Mouse (Mus musculus): ENCODE measurements at regions not wholly inside any gene's neighbourhood (a gene's known extent, or its start where the extent isn't known, plus 50 kb on each side); places are given as distances from the start of the nearest gene placed in this dataset.

GRCm38 (mm10) chr3:21962921-21963732, 113.3 kb upstream of the Tbl1xr1 start:
- DNase-seq (ENCODE audit: low spot score in 2 of 2), result no peak

DNA sequence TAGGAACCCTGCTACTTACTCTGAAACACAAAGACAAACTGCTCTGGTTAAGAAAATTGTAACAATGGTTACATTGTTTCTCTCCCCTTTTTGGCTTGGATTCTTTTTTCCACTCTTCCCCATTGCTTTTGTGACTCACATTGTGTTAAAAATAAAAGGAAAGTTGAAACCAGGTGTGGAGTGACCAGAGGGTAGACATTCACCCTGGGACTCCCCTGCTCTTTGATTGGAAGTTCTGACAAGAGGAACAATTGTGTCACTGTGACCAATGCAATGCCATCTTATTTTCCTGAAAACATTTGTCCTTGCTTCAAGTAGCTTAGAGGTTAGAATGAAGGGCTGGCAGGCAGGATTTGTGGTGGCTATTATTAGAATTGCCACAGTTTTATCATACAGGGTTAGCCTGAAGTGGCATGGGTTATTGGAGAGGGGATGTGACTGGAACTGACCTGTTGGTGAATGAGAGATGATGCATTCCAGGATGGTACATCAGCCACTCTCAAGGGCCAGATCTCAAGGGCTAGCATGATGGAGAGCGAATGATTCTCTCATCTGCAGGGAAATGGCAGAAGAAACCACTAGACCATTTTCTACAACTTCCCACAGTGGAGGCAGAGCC, 112.6 kb upstream of the Tbl1xr1 start:
- no peak for DNase-seq (ENCODE audit: low spot score in 2 of 2)

- no peak for DNase-seq (ENCODE audit: low spot score in 2 of 2)
Measured at GRCm38 (mm10) chr3:21964438-21964837, 112.0 kb upstream of the Tbl1xr1 start.

GRCm38 (mm10) chr3:21965556-21965955, 110.9 kb upstream of the Tbl1xr1 start:
- DNase-seq (ENCODE audit: low spot score in 2 of 2), result no peak

DNA sequence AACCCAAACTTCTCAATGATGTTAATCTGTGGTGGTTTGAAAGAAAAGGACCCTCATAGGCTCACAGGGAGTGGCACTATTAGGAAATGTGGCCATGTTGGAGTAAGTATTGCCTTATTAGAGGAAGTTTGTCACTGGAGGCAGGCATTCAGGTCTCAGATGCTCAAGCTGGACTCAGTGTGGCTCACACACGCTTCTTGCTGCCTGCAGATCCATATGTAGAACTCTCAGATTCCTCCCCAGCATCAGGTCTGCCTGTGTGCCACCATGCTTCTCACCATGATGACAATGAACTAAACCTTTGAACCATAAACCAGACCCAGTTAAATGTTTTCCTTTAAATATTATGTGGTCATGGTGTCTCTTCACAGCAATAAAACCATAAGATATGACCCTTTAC, 104.7 kb upstream of the Tbl1xr1 start:
- no peak for DNase-seq (ENCODE audit: low spot score in 2 of 2)

DNA sequence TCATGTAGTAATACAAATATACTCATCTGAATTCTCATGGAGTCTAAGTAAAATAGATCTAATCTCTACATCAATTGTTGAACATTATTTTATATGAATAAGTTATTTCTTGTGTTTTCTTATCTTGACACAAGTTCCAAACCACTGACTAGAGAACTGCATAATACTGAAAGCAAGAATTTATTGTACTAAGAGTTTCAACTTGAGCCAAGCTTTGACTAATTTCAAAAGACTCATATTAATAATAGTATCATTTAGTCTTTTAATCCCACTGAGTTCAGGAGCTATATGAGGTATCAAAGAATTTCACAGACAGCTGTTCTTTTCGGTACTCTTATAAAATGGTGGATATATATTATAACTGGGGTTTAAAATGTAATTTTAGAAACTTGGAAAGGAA, 103.3 kb upstream of the Tbl1xr1 start:
- DNase-seq (ENCODE audit: low spot score in 2 of 2), result no peak

GRCm38 (mm10) chr3:21973681-21974080, 102.8 kb upstream of the Tbl1xr1 start:
- no peak for DNase-seq (ENCODE audit: low spot score in 2 of 2)

- no peak for DNase-seq (ENCODE audit: low spot score in 2 of 2)
Measured at GRCm38 (mm10) chr3:21974766-21975165, 101.7 kb upstream of the Tbl1xr1 start.

DNA sequence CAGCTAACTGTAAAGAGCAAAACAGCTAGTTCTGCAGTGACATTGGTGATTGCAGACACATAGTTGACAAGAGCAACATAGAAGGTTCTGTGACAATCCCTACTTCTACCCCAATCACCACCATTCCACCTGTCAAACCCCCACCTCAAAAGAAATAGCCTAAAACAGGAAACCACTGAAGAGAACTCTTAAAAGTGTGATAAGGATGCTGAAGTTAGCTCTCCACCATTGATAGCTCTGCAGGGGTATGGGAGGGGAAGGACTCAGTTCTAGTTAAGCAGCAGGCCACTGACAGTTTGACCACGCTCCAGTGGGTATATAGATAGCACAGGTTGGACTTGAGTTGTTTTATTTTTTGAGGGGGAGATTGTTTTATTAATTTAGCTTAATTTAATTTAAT, 98.7 kb upstream of the Tbl1xr1 start:
- no peak for DNase-seq (ENCODE audit: low spot score in 2 of 2)

DNA sequence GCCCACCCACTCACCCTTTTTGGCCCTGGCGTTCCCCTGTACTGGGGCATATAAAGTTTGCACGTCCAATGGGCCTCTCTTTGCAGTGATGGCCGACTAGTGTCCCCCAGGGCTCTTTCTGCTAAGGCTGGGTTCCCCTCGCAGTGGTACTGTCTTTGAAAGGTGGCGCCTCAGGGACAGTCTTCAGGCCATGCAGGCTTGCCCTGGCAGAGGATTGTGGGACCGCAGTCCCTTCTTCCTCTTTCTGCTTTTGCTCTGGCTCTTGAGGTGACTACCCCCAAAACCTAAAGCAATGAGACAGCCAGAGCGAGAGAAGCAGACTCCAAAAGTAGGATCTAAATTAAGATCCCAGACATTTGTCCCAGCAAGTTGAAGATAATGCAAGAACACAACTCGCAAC, 93.5 kb upstream of the Tbl1xr1 start:
- DNase-seq (ENCODE audit: low spot score in 2 of 2), result peak in 1 of 2 experiments; percentile 40

DNA sequence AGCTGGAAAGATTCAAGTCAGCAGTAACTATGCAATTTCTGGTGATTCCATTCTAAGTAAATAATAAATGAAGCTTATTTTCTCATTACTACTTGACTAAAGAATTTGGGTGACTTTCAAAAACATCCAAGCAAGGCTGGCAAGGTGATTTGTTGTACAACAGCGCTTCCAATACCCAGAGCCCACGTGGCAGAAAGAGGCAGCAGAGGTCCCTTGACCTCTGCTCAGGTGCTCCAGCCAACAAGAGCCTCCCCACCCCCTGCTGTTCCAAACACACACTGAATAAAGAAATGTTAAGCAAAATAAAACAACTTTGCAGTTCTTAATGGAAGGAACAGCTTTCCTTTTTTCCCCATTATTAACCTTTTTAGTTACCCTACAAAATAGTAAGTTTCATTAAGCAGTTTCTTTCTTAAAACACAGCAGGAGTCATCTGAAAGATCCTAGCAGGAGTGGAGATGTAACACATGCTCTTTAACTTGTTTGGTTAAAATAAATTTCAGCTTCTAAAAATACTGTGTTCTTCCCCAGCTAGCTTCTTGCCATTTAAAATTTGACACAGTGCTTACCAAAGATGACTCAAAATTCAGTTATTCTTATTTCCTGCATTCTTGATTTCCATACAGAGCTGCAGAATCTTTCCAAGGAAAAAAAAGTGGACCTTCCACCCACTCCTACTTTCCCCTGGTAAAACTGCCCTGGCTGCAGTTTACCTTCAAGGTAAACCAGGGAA, 92.3 kb upstream of the Tbl1xr1 start:
- no peak for DNase-seq (ENCODE audit: low spot score in 2 of 2)

DNA sequence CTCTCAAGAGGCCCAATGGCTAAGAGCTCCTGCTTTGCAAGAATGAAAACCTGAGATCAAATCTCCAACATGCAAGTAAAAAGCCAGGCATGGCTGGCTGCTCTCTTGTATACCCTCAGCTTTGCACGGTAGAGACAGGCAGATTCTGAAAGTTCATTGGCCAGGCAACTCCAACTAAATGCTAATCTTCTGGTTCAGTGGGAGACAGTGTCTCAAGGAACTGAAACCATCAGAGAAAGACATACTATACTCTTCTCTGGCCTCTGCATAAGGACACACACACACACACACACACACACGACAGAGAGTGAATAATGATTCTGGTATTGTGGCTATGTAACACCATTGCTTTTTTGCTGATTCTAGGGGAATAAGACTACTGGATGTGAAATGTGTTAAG, 91.6 kb upstream of the Tbl1xr1 start:
- no peak for DNase-seq (ENCODE audit: low spot score in 2 of 2)

DNA sequence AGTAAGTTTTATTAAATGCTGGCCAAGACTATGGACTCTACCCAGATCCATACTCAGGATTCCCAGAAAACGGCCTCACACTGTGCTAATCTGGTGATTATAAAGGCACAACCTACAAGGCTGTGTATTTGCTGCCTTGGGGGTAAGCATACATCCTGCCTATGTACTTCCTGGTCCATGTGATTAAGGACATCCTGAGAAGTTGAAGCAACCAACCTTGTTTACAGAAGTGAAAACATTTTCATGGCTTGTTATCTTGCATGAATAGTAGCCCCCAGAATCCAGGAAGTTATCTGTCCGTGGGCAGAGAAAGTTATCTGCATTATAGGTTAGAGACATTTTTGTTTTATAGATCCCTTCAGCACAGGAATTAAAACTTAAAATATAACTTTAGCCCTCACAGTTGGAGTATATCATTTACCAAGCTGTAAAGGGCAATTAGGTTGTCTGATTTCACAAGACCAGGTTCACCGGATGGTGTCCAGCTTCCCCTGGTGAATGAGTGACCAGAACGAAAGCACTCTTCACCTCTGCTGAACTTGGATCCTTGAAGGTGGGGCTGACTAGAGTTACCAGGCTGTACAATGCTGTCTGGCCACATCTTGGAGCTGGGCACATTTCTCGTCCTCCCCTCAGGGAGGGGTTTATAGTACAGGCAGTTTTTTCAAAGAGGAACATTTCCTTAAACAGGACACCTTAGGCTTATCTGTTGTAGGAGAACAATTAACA, 90.1 kb upstream of the Tbl1xr1 start:
- DNase-seq (ENCODE audit: low spot score in 2 of 2), result no peak

DNA sequence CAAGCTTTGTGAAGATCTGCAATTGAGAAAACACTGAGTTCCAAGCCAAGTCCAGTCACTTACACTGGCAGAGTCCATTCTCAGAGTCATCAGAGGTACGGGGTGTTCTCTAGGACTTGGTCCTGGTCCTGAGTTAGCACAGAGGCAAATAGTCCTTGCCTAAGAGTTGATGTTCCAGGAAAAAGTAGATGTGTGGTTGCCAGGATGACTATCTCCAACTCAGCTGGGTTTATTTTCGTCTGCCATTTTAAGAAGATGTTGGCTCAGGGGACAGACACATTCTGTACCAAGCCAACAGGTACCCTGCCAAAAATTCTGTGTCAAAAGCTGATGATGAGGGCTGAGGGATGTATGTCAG, 89.6 kb upstream of the Tbl1xr1 start:
- DNase-seq (ENCODE audit: low spot score in 2 of 2), result no peak

DNA sequence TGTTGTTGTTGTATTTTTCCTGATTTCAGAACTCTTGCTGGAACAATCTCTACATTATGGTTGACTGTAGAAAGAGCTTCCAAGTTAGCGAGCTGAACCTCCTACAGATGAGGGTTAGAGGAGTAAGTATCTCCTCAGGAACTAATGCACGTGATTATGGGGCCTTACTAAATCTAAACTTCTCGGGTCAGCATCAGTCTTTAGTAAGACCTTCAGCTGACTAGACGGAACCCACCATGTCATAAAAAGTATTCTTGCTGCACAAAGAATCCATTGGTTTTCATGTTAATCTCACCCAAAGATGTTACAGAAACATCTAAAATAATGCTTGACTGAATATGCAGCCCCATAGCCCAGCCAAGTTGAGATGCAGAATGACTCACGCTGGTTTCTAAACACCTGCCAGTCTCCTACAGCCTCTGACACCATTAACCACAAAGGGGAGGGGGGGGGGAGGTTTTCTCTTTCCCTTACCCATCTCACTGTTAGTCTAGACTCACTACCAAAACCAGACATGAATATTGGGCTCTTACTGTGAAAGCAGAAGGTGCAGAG, 88.9 kb upstream of the Tbl1xr1 start:
- no peak for DNase-seq (ENCODE audit: low spot score in 2 of 2)

DNA sequence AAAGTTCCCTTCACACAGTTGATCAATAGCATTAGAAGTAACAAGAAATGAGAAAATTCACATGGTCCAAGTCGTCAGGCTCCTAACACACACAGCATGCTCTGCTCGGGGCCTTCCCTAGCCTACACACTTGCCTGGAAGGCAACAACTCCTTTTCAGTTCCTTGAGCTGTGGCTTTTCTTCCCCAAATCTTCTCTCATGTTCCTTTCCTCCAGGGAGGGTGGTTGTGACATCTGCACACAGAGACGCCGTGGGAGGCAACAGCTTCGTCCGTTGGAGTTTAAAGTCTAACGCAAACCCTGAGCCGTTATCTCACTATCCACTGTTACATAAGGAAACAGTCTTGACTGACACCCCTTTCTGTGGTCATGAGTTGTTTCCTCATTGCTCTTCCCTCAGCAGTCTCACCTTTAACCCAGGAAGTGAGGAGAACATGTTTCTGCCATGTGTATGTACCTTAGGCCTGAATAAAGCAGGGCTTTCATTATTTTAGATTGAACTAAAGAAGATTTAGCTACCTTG, 88.4 kb upstream of the Tbl1xr1 start:
- DNase-seq (ENCODE audit: low spot score in 2 of 2), result peak; percentile 32 to 39

- no peak for DNase-seq (ENCODE audit: low spot score in 2 of 2)
Measured at GRCm38 (mm10) chr3:21990526-21990925, 85.9 kb upstream of the Tbl1xr1 start.

- DNase-seq (ENCODE audit: low spot score in 2 of 2), result peak; percentile 34 to 53
Measured at GRCm38 (mm10) chr3:21991681-21992152, 84.7 kb upstream of the Tbl1xr1 start.

DNA sequence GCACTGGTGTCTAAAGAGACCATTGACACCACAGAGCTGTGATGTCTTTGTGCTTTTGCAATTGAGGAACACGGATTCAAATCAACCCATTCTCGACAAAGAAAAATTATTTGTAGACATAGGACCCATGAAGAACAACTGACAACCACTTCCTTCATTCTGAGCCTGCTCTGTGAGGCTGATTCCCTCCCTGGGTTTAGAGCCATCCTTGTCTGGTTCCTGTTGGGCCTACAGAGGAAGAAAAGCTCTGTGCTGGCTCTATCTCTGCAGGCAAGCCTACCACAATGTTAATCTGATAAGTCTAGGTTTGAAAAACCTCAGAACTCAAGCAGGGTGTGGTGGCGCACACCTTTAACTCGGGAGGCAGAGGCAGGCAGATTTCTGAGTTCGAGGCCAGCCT, 84.2 kb upstream of the Tbl1xr1 start:
- DNase-seq (ENCODE audit: low spot score in 2 of 2), result no peak

- no peak for DNase-seq (ENCODE audit: low spot score in 2 of 2)
Measured at GRCm38 (mm10) chr3:21993961-21994360, 82.5 kb upstream of the Tbl1xr1 start.

DNA sequence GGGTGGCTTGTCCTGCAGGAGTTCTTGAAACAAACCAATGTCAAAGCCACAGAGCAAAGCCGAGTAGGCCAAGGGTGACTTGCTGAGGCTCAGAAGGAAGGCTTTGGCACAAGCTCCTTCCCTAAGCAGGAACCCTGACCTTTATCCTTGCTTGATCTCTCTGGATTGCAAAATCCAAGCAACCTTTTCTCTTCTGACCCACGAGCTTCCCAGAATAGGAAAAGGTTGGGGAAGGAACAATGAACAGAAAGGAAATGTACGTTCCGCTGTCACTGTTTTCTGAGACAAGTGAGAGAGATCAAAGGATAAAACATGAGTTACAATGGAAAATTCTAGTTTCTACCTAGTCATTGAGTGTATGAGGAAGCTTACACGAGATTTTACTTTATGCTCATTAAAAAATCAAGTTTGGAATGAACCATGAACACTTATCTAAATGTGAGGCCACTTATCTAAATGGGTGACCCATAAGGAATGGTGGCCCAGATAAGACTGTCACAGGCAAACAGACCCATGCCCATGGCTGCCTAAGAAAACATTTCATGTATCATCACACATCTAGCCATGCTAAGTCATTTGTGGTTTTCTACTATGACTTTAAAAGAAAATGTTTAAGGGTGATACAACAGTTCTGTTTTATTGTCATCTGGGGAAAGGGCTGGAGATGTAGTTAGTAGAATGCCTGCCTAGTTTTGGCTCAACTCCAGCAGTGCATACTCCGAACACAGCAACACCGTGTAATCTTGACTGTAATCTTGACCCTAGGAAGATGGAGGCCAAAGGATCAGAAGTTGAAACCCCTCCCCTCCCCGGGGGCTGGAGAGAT, 80.7 kb upstream of the Tbl1xr1 start:
- DNase-seq (ENCODE audit: low spot score in 2 of 2), result no peak

All from spleen, postnatal 10 days (tissue).